Comparison of ENCODE assay signal across 13 mouse cellular contexts in the genomic region with DNA sequence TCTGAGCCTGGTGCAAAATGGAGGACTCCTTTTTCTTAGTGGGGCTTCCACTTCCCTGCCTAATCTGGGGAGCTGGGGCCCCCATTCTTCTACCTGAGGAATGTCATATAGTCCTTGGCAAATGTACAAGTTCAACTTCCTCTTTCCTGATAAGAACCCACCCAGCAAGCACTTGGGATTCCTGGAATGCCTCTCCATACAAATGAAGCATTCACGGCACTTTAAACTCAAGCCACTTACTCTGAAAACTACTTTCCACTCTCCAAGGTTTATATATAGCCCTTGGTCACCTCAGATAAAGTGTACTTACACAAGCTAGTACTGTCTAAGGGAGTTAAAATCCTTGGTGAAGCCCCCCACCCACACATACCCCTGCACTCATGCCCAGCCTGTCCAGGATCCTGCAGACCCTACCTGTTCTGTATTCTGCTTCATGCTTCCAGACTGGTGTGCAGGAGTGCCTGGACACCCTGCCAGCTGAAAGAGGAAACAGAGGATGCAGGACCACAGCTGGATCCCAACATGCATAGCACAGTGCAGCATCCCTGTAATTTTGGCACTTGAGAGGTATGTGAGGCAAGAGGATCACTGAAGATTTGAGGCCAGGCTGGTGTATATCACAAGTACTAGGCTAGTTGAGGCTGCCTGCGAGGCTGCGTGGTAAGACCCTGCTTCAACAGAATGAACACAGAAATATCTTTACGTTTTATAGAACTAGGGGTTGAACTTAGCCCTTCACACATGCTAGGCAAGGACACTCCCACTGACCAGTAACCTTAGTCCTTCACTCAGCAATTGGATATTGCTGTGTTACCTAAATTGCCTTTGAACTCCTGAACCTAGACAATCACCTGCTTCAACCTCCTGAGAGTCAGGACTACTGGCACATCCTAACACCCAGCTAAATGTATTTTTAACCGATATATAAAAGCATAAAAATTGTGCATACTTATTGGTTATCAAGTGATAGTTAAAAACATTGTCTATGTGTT. TPM values are rescaled to one million over a fixed set of nuclear protein-coding genes. Genes with fewer than 3 reads are reported as not detected.
DNase-seq lines count a peak whose midpoint lies in the region; ATAC-seq and TF ChIP-seq lines count a peak whose summit lies in the region.
"Had no signal": no experiment of that assay in that cellular context is flagged by ENCODE, and none has a peak within 500 bp of the region (broad histone marks: within the 10 kb centered on the region; RNA-seq: fewer than 3 reads in every experiment).

No protein-coding gene starts in this region.

- H3K36me3 ChIP-seq in liver, adult 2 months (ENCODE audit: control insufficient read depth, insufficient read depth, low read length): no peaks in the 10 kb centered on the region
- H3K36me3 ChIP-seq in liver, embryonic 11.5 days (ENCODE audit: control insufficient read depth, insufficient read depth, low read length): no peaks in the 10 kb centered on the region
- no peaks in the 10 kb centered on the region for H3K36me3 ChIP-seq in heart, embryonic 13.5 days
- H3K36me3 ChIP-seq in limb, embryonic 14.5 days (ENCODE audit: control insufficient read depth, insufficient read depth, low read length): no peaks in the 10 kb centered on the region
- H3K36me3 ChIP-seq in stomach, embryonic 16.5 days (ENCODE audit: control insufficient read depth, insufficient read depth, low read length): no peaks in the 10 kb centered on the region
- H3K36me3 ChIP-seq: midbrain, embryonic 12.5 days; neural tube, embryonic 13.5 days had no signal

- no peaks in the 10 kb centered on the region for H3K9me3 ChIP-seq in liver, embryonic 11.5 days (ENCODE audit: control insufficient read depth, low read length)
- no peaks in the 10 kb centered on the region for H3K9me3 ChIP-seq in heart, embryonic 13.5 days
- no peaks in the 10 kb centered on the region for H3K9me3 ChIP-seq in limb, embryonic 14.5 days (ENCODE audit: control insufficient read depth, low read length)
- H3K9me3 ChIP-seq in stomach, embryonic 16.5 days (replicated peaks; ENCODE audit: control insufficient read depth, low read length): no peaks in the 10 kb centered on the region
- H3K9me3 ChIP-seq: midbrain, embryonic 12.5 days; neural tube, embryonic 13.5 days had no signal

- H3K4me2 ChIP-seq in liver, embryonic 11.5 days: no peak overlapping the region
- H3K4me2 ChIP-seq in heart, embryonic 13.5 days: peak overlapping the region; percentile 47
- no peak overlapping the region for H3K4me2 ChIP-seq in limb, embryonic 14.5 days (replicated peaks; ENCODE audit: low read depth, low read length, severe bottlenecking)
- H3K4me2 ChIP-seq in stomach, embryonic 16.5 days (ENCODE audit: low read depth, low read length): no peak overlapping the region
- H3K4me2 ChIP-seq: midbrain, embryonic 12.5 days; neural tube, embryonic 13.5 days had no signal

- no peak overlapping the region for H3K9ac ChIP-seq in liver, adult 2 months (ENCODE audit: low read depth, low read length)
- no peak overlapping the region for H3K9ac ChIP-seq in liver, embryonic 11.5 days (ENCODE audit: low read depth, low read length)
- 0 out of 2 replicates have a peak overlapping the region, but pooled peaks have one; percentile 5 for H3K9ac ChIP-seq in heart, embryonic 13.5 days
- H3K9ac ChIP-seq in limb, embryonic 14.5 days (ENCODE audit: low read depth, low read length, severe bottlenecking): no peak overlapping the region
- H3K9ac ChIP-seq in stomach, embryonic 16.5 days (ENCODE audit: low read length): no peak overlapping the region
- H3K9ac ChIP-seq: midbrain, embryonic 12.5 days; neural tube, embryonic 13.5 days had no signal

- no peak for TF ChIP-seq POLR2A in liver, adult 2 months (IDR thresholded peaks at IDR 0.05; ENCODE audit: extremely low read depth, insufficient read depth, low read length)
- TF ChIP-seq POLR2A in limb, embryonic 14.5 days (IDR thresholded peaks at IDR 0.05; ENCODE audit: borderline replicate concordance, extremely low read depth, insufficient read depth, insufficient read length): no peak

- WGBS in liver, adult 2 months: 43% methylated on average over 5 of the region's 5 CpGs
- 70% methylated on average over 5 of the region's 5 CpGs for WGBS in liver, embryonic 11.5 days
- 35% methylated on average over 5 of the region's 5 CpGs for WGBS in heart, embryonic 13.5 days
- 62% methylated on average over 5 of the region's 5 CpGs for WGBS in limb, embryonic 14.5 days
- 70% methylated on average over 5 of the region's 5 CpGs for WGBS in stomach, embryonic 16.5 days

- no peaks in the 10 kb centered on the region for H3K79me2 ChIP-seq in liver, adult 2 months (ENCODE audit: control insufficient read depth, insufficient read depth, low read length)

- no peak overlapping the region for H3K4me3 ChIP-seq in liver, adult 2 months (ENCODE audit: insufficient read depth, low read depth, low read length)
- H3K4me3 ChIP-seq in liver, embryonic 11.5 days (ENCODE audit: low read depth, low read length): no peak overlapping the region
- no peak overlapping the region for H3K4me3 ChIP-seq in heart, embryonic 13.5 days
- no peak overlapping the region for H3K4me3 ChIP-seq in limb, embryonic 14.5 days (replicated peaks; ENCODE audit: low read length)
- no peak overlapping the region for H3K4me3 ChIP-seq in stomach, embryonic 16.5 days (replicated peaks; ENCODE audit: low read length)
- H3K4me3 ChIP-seq in layer of hippocampus, adult 2 months: no peak overlapping the region
- H3K4me3 ChIP-seq: midbrain, embryonic 12.5 days; neural tube, embryonic 13.5 days had no signal

- H3K27ac ChIP-seq in liver, adult 2 months (replicated peaks; ENCODE audit: insufficient read depth, low read depth, low read length): peak overlapping the region; percentile 52
- H3K27ac ChIP-seq in liver, embryonic 11.5 days (ENCODE audit: low read depth, low read length): no peak overlapping the region
- H3K27ac ChIP-seq in heart, embryonic 13.5 days (replicated peaks): peak overlapping the region; percentile 92
- H3K27ac ChIP-seq in limb, embryonic 14.5 days (replicated peaks; ENCODE audit: low read depth, low read length): peak overlapping the region; percentile 43; the same call in 1 of the 2 replicates
- H3K27ac ChIP-seq in stomach, embryonic 16.5 days (ENCODE audit: low read length): peak overlapping the region; percentile 55
- H3K27ac ChIP-seq in layer of hippocampus, adult 2 months: no peak overlapping the region
- H3K27ac ChIP-seq: midbrain, embryonic 12.5 days; neural tube, embryonic 13.5 days had no signal

- DNase-seq in liver, adult 2 months (ENCODE audit: extremely low read depth, low read depth, low spot score): peak; percentile 76
- DNase-seq in liver, embryonic 11.5 days (ENCODE audit: low spot score): no peak
- DNase-seq in limb, embryonic 14.5 days (ENCODE audit: low spot score): peak; percentile 5
- no peak for DNase-seq in layer of hippocampus, adult 2 months (ENCODE audit: low spot score in 2 of 2)
- DNase-seq in cerebellum, postnatal 14 days: no peak
- DNase-seq: cerebellum, postnatal 36 days; kidney, postnatal 4 days; left cerebral cortex, postnatal 4 days had no signal

- H3K27me3 ChIP-seq in liver, adult 2 months (ENCODE audit: control insufficient read depth, insufficient read depth, low read length): no peaks in the 10 kb centered on the region
- H3K27me3 ChIP-seq in liver, embryonic 11.5 days (replicated peaks; ENCODE audit: control insufficient read depth, insufficient read depth, low read length): no peaks in the 10 kb centered on the region
- no peaks in the 10 kb centered on the region for H3K27me3 ChIP-seq in heart, embryonic 13.5 days (replicated peaks)
- no peaks in the 10 kb centered on the region for H3K27me3 ChIP-seq in limb, embryonic 14.5 days (ENCODE audit: control insufficient read depth, insufficient read depth, low read length)
- H3K27me3 ChIP-seq in stomach, embryonic 16.5 days (ENCODE audit: control insufficient read depth, insufficient read depth, low read length): no peaks in the 10 kb centered on the region
- H3K27me3 ChIP-seq: midbrain, embryonic 12.5 days; neural tube, embryonic 13.5 days had no signal

- no peak for TF ChIP-seq CTCF in liver, adult 2 months (IDR thresholded peaks at IDR 0.05; ENCODE audit: low read depth, low read length)
- TF ChIP-seq CTCF in layer of hippocampus, adult 2 months (conservative IDR thresholded peaks at IDR 0.05): no peak

- peaks cover 6% of the 10 kb centered on the region for H3K4me1 ChIP-seq in liver, adult 2 months (ENCODE audit: control insufficient read depth, insufficient read depth, low read length)
- no peaks in the 10 kb centered on the region for H3K4me1 ChIP-seq in liver, embryonic 11.5 days (replicated peaks; ENCODE audit: control insufficient read depth, insufficient read depth, low read length)
- H3K4me1 ChIP-seq in heart, embryonic 13.5 days: peaks cover 6% of the 10 kb centered on the region
- H3K4me1 ChIP-seq in limb, embryonic 14.5 days (ENCODE audit: control insufficient read depth, insufficient read depth, low read length): no peaks in the 10 kb centered on the region
- no peaks in the 10 kb centered on the region for H3K4me1 ChIP-seq in stomach, embryonic 16.5 days (ENCODE audit: control insufficient read depth, insufficient read depth, low read length)
- H3K4me1 ChIP-seq: midbrain, embryonic 12.5 days; neural tube, embryonic 13.5 days had no signal

- no peak; the same call in 1 of the 2 replicates for ATAC-seq in liver, embryonic 11.5 days (replicated peaks; ENCODE audit: low FRiP score)
- ATAC-seq in heart, embryonic 13.5 days (ENCODE audit: extremely low read depth, insufficient number of reproducible peaks, low FRiP score, low TSS enrichment): peak; percentile 61; the same call in 1 of the 2 replicates
- ATAC-seq in limb, embryonic 14.5 days (ENCODE audit: low FRiP score, low read depth): no peak
- ATAC-seq in stomach, embryonic 16.5 days (ENCODE audit: insufficient read depth, low FRiP score): no peak; the same call in 1 of the 2 replicates
- ATAC-seq: activated CD4-positive, CD25-positive, alpha-beta regulatory T cell, adult 4 months had no signal

RNA-seq across cellular contexts. Expression of a gene that starts 8.5 kb away (rescaled TPM):
- 66.8 and 86.8 TPM in 2 replicates for total RNA-seq in liver, adult 2 months (2014; rRNA removed)
- 7.6 and 9.5 TPM in 2 replicates for polyA plus RNA-seq in liver, adult 2 months (2012; rRNA removed)
- polyA plus RNA-seq in liver, embryonic 11.5 days (2014; fragmentation: Nextera tagmentation; extraction: Ambion mirVana): 12.9 and 14.1 TPM in 2 replicates
- 10.1 and 10.2 TPM in 2 replicates for polyA plus RNA-seq in heart, embryonic 13.5 days (2015; fragmentation: Nextera tagmentation; extraction: Ambion mirVana)
- 32.3 and 32.6 TPM in 2 replicates for polyA plus RNA-seq in limb, embryonic 14.5 days (2012; rRNA removed)
- polyA plus RNA-seq in limb, embryonic 14.5 days (2014; fragmentation: Nextera tagmentation; extraction: Ambion mirVana): 14.9 and 16.7 TPM in 2 replicates
- 12.2 and 12.3 TPM in 2 replicates for polyA plus RNA-seq in stomach, embryonic 16.5 days (2015; fragmentation: Nextera tagmentation; extraction: Ambion mirVana)
- total RNA-seq in layer of hippocampus, adult 2 months (2021): 10 to 100 TPM; 46.1 to 51.7 TPM

Comparison
In these comparisons a context has a peak if more than half of its experiments do, and no peak if none do; other contexts are left out.
1. DNase-seq: peak in liver, adult 2 months (single experiment) and limb, embryonic 14.5 days (single experiment); none in liver, embryonic 11.5 days (single experiment), layer of hippocampus, adult 2 months (0 of 2) and cerebellum, postnatal 14 days (0 of 2).
2. H3K27ac ChIP-seq: peak in liver, adult 2 months (single experiment), heart, embryonic 13.5 days (single experiment), limb, embryonic 14.5 days (single experiment) and stomach, embryonic 16.5 days (single experiment); none in liver, embryonic 11.5 days (single experiment) and layer of hippocampus, adult 2 months (single experiment).